Mouse (Mus musculus) embryonic facial prominence, embryonic 13.5 days (tissue): ENCODE measurements around the gene Socs2. TPM values are rescaled to one million over a fixed set of nuclear protein-coding genes. Genes with fewer than 3 reads are reported as not detected.

Experiments used
- ATAC-seq: fragments of 200-750 bp; cut with Nextera tagmentation; 2 replicates; pipeline ENCODE4 v1.8.0; 2017; ENCODE audit warnings: low read depth; ENCODE audit not compliant: insufficient number of reproducible peaks, insufficient read depth, low FRiP score, low TSS enrichment
- H3K27ac ChIP-seq: fragments of 300-500 bp; sonication (generic); 2 replicates; pipeline ENCODE4 v1.5.1; 2015; ENCODE audit warnings: moderate library complexity, mild to moderate bottlenecking, inconsistent platforms
- H3K27me3 ChIP-seq: fragments of 300-500 bp; sonication (generic); 2 replicates; pipeline ENCODE4 v1.6.1; 2015; ENCODE audit warnings: mild to moderate bottlenecking, inconsistent platforms
- H3K36me3 ChIP-seq: fragments of 300-500 bp; sonication (generic); 2 replicates; pipeline ENCODE4 v1.6.1; 2015; ENCODE audit warnings: mild to moderate bottlenecking, inconsistent platforms
- H3K4me1 ChIP-seq: fragments of 300-500 bp; sonication (generic); 2 replicates; pipeline ENCODE4 v1.6.1; 2015; ENCODE audit warnings: inconsistent platforms
- H3K4me2 ChIP-seq: fragments of 300-500 bp; sonication (generic); 2 replicates; pipeline ENCODE4 v1.6.1; 2015; ENCODE audit warnings: moderate library complexity, mild to moderate bottlenecking, inconsistent platforms
- H3K4me3 ChIP-seq: fragments of 300-500 bp; sonication (generic); 2 replicates; pipeline ENCODE4 v1.5.1; 2015; ENCODE audit warnings: mild to moderate bottlenecking, inconsistent platforms
- H3K9ac ChIP-seq: fragments of 300-500 bp; sonication (generic); 2 replicates; pipeline ENCODE4 v1.6.1; 2015; ENCODE audit warnings: mild to moderate bottlenecking, inconsistent platforms
- H3K9me3 ChIP-seq: fragments of 300-500 bp; sonication (generic); 2 replicates; pipeline ENCODE4 v1.6.1; 2016; ENCODE audit warnings: inconsistent platforms
- WGBS: fragments of 180-500 bp; shearing (Covaris S2); methylation state at CpG from one replicate; pipeline ENCODE4 v1.1.7; 2015; ENCODE audit warnings: mixed read lengths; 5-methylcytosine and 5-hydroxymethylcytosine counted together
- polyA plus RNA-seq: library from polyadenylated mRNA; unstranded; fragments of >200 nt; fragmentation: Nextera tagmentation; extraction: Ambion mirVana; gene quantifications from 2 replicates; pipeline ENCODE4 v1.2.1, GENCODE M21; 2015

Gene Socs2
- polyA plus RNA-seq, 1 experiment from 2014 or later, result 56.2 TPM

- 14% methylated on average over 4 of the region's 4 CpGs for WGBS
These were observed 80.0 kb downstream of the Socs2 start for GRCm38 (mm10) chr10:95336781-95337544.

More at GRCm38 (mm10) chr10:95336781-95337544, 80.0 kb downstream of the Socs2 start:
- H3K4me2 ChIP-seq, result no peak overlapping the region; the same call in 1 of the 2 replicates
- no peak overlapping the region for H3K4me3 ChIP-seq
- H3K9me3 ChIP-seq, result no peaks in the 10 kb centered on the region
- H3K27me3 ChIP-seq, result no peaks in the 10 kb centered on the region
- H3K27ac ChIP-seq, result no peak overlapping the region
- H3K36me3 ChIP-seq, result no peaks in the 10 kb centered on the region
- 0 out of 2 replicates have a peak, but pooled peaks cover 3% of the 10 kb centered on the region for H3K4me1 ChIP-seq
- ATAC-seq, result no peak
- no peak overlapping the region for H3K9ac ChIP-seq

Other genes starting within 250 kb of the Socs2 start
- 10.4 and 10.7 TPM in 2 replicates for gene Cradd, start 93.0 kb downstream of the Socs2 start, polyA plus RNA-seq
- 316 and 339 TPM in 2 replicates for gene Mrpl42, start 84.8 kb upstream of the Socs2 start, polyA plus RNA-seq
- gene Ube2n, start 98.0 kb upstream of the Socs2 start, polyA plus RNA-seq, result 308 and 327 TPM in 2 replicates
- gene Nudt4, start 147.0 kb upstream of the Socs2 start, polyA plus RNA-seq, result 84.9 and 85.7 TPM in 2 replicates